Mouse (Mus musculus): Measurements from ENCODE around the gene Lta. TPM values are rescaled to one million over a fixed set of nuclear protein-coding genes. Genes with fewer than 3 reads are reported as not detected.

Gene Lta
- polyA plus RNA-seq, 1 experiment from 2014 or later = not detected

DNA sequence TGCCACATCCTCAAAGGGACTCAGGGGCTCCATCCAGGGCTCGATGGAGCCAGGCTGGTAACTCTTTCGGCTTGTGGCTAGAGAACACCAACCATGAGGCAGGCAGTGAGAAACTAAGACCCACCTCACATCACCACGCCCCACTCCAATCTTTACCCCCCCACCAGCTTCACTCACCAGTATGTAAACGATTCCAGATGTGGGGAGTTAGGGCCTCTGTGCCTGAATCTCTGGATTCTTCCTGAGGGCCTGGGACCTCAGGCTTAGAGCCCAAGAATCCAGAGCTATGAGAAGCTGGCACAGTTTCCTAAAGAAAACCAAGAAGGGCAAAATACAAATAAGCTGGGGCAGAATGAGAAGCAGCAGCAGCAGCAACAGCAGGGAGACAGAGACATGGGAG, 51.2 kb downstream of the Lta start:
- Histone ChIP-seq H3K27me3 (ENCODE audit: control insufficient read depth, insufficient read depth, low read length) (no peaks in the 10 kb centered on the region), H3K27ac (replicated peaks in 1 of 2; ENCODE audit: control insufficient read depth in 1 of 2, insufficient read depth in 1 of 2, low read depth in 2 of 2, low read length in 2 of 2) (no peak overlapping the region), H3K4me1 (ENCODE audit: control insufficient read depth in 2 of 2, insufficient read depth in 2 of 2, low read length in 2 of 2) (no peaks in the 10 kb centered on the region), H3K4me2 (ENCODE audit: low read length) (no peak overlapping the region), H3K4me3 (ENCODE audit: control insufficient read depth in 1 of 2, insufficient read depth in 1 of 2, low read depth in 1 of 2, low read length in 2 of 2) (no peak overlapping the region), H3K36me3 (ENCODE audit: control insufficient read depth, insufficient read depth, low read length) (peaks cover 99% of the 10 kb centered on the region), H3K9ac (ENCODE audit: low read length) (no peak overlapping the region), H3K9me3 (ENCODE audit: control insufficient read depth, low read length) (no peaks in the 10 kb centered on the region)
- WGBS = 83% methylated on average over 4 of the region's 4 CpGs
- no peak for ATAC-seq (ENCODE audit: insufficient number of reproducible peaks, insufficient read depth, low FRiP score, low read depth)

Small RNAs within 50 kb of the gene (microRNA-seq; reads per million reads assigned to microRNA genes)
- gene Mir6973a = not detected
- not detected for gene Mir6974
- 2.2 reads per million for gene Mir6975
- gene Mir8094 = not detected

Other genes with a start within 250 kb of the Lta start
- gene Hspa1b, start 246.1 kb downstream of the Lta start, polyA plus RNA-seq (2014; fragmentation: Nextera tagmentation; extraction: Ambion mirVana) = 0.09 and 0.19 TPM in 2 replicates
- 0.55 TPM in 1 of 2 replicates, not detected in the other for gene Gm20481, start 235.4 kb downstream of the Lta start, polyA plus RNA-seq (2014; fragmentation: Nextera tagmentation; extraction: Ambion mirVana)
- 2.3 and 2.9 TPM in 2 replicates for gene Hspa1a, start 233.2 kb downstream of the Lta start, polyA plus RNA-seq (2014; fragmentation: Nextera tagmentation; extraction: Ambion mirVana)
- 2.2 and 2.7 TPM in 2 replicates for gene Hspa1l, start 232.6 kb downstream of the Lta start, polyA plus RNA-seq (2014; fragmentation: Nextera tagmentation; extraction: Ambion mirVana)
- gene Lsm2, start 223.5 kb downstream of the Lta start, polyA plus RNA-seq (2014; fragmentation: Nextera tagmentation; extraction: Ambion mirVana) = 132 and 136 TPM in 2 replicates
- gene Vars, start 204.4 kb downstream of the Lta start, polyA plus RNA-seq (2014; fragmentation: Nextera tagmentation; extraction: Ambion mirVana) = 41.7 and 42.9 TPM in 2 replicates
- 0.28 and 0.42 TPM in 2 replicates for gene Vwa7, start 188.8 kb downstream of the Lta start, polyA plus RNA-seq (2014; fragmentation: Nextera tagmentation; extraction: Ambion mirVana)
- gene Sapcd1, start 177.3 kb downstream of the Lta start, polyA plus RNA-seq (2014; fragmentation: Nextera tagmentation; extraction: Ambion mirVana) = 1.5 and 2.2 TPM in 2 replicates
- gene Msh5, start 158.6 kb downstream of the Lta start, polyA plus RNA-seq (2014; fragmentation: Nextera tagmentation; extraction: Ambion mirVana) = 2.6 and 3.5 TPM in 2 replicates
- 108 TPM in 2 replicates for gene Clic1, start 155.4 kb downstream of the Lta start, polyA plus RNA-seq (2014; fragmentation: Nextera tagmentation; extraction: Ambion mirVana)
- gene Ddah2, start 146.3 kb downstream of the Lta start, polyA plus RNA-seq (2014; fragmentation: Nextera tagmentation; extraction: Ambion mirVana) = 186 and 222 TPM in 2 replicates
- not detected in 2 replicates for gene Ly6g6c, start 140.0 kb downstream of the Lta start, polyA plus RNA-seq (2014; fragmentation: Nextera tagmentation; extraction: Ambion mirVana)
- 0.54 and 0.73 TPM in 2 replicates for gene Mpig6b, start 139.2 kb downstream of the Lta start, polyA plus RNA-seq (2014; fragmentation: Nextera tagmentation; extraction: Ambion mirVana)
- gene Ly6g6e, start 128.4 kb downstream of the Lta start, polyA plus RNA-seq (2014; fragmentation: Nextera tagmentation; extraction: Ambion mirVana) = 0.32 TPM in 1 of 2 replicates, not detected in the other
- gene Ly6g6d, start 127.3 kb downstream of the Lta start, polyA plus RNA-seq (2014; fragmentation: Nextera tagmentation; extraction: Ambion mirVana) = 1.9 and 2.6 TPM in 2 replicates
- gene Ly6g6f, start 119.7 kb downstream of the Lta start, polyA plus RNA-seq (2014; fragmentation: Nextera tagmentation; extraction: Ambion mirVana) = not detected in 2 replicates
- gene Abhd16a, start 116.1 kb downstream of the Lta start, polyA plus RNA-seq (2014; fragmentation: Nextera tagmentation; extraction: Ambion mirVana) = 61.9 and 64.5 TPM in 2 replicates
- gene Ly6g5c, start 97.1 kb downstream of the Lta start, polyA plus RNA-seq (2014; fragmentation: Nextera tagmentation; extraction: Ambion mirVana) = 0.59 TPM in 1 of 2 replicates, not detected in the other
- 0.28 TPM in 1 of 2 replicates, not detected in the other for gene Ly6g5b, start 89.9 kb downstream of the Lta start, polyA plus RNA-seq (2014; fragmentation: Nextera tagmentation; extraction: Ambion mirVana)
- gene Gpank1, start 83.9 kb downstream of the Lta start, polyA plus RNA-seq (2014; fragmentation: Nextera tagmentation; extraction: Ambion mirVana) = 10.0 and 11.4 TPM in 2 replicates
- 219 and 234 TPM in 2 replicates for gene Csnk2b, start 83.3 kb downstream of the Lta start, polyA plus RNA-seq (2014; fragmentation: Nextera tagmentation; extraction: Ambion mirVana)
- 8.7 and 10.1 TPM in 2 replicates for gene D17H6S53E, start 79.0 kb downstream of the Lta start, polyA plus RNA-seq (2014; fragmentation: Nextera tagmentation; extraction: Ambion mirVana)
- gene Apom, start 73.3 kb downstream of the Lta start, polyA plus RNA-seq (2014; fragmentation: Nextera tagmentation; extraction: Ambion mirVana) = 0.34 TPM in 1 of 2 replicates, not detected in the other
- 63.3 and 68.6 TPM in 2 replicates for gene Bag6, start 70.2 kb downstream of the Lta start, polyA plus RNA-seq (2014; fragmentation: Nextera tagmentation; extraction: Ambion mirVana)
- 81.9 and 138 TPM in 2 replicates for gene Prrc2a, start 40.5 kb downstream of the Lta start, polyA plus RNA-seq (2014; fragmentation: Nextera tagmentation; extraction: Ambion mirVana)
- gene Aif1, start 29.3 kb downstream of the Lta start, polyA plus RNA-seq (2014; fragmentation: Nextera tagmentation; extraction: Ambion mirVana) = 7.4 and 9.4 TPM in 2 replicates
- 9.5 and 11.2 TPM in 2 replicates for gene Lst1, start 16.9 kb downstream of the Lta start, polyA plus RNA-seq (2014; fragmentation: Nextera tagmentation; extraction: Ambion mirVana)
- gene Ltb, start 10.9 kb downstream of the Lta start, polyA plus RNA-seq (2014; fragmentation: Nextera tagmentation; extraction: Ambion mirVana) = 0.40 and 0.61 TPM in 2 replicates
- not detected in 2 replicates for gene Tnf, start 3.3 kb downstream of the Lta start, polyA plus RNA-seq (2014; fragmentation: Nextera tagmentation; extraction: Ambion mirVana)
- 0.69 TPM in 1 of 2 replicates, not detected in the other for gene Gm16181, start 15.5 kb upstream of the Lta start, polyA plus RNA-seq (2014; fragmentation: Nextera tagmentation; extraction: Ambion mirVana)
- 10.7 and 14.3 TPM in 2 replicates for gene Atp6v1g2, start 28.3 kb upstream of the Lta start, polyA plus RNA-seq (2014; fragmentation: Nextera tagmentation; extraction: Ambion mirVana)
- gene Nfkbil1, start 30.4 kb upstream of the Lta start, polyA plus RNA-seq (2014; fragmentation: Nextera tagmentation; extraction: Ambion mirVana) = 3.1 and 4.2 TPM in 2 replicates
- gene Ddx39b, start 36.4 kb upstream of the Lta start, polyA plus RNA-seq (2014; fragmentation: Nextera tagmentation; extraction: Ambion mirVana) = 237 and 246 TPM in 2 replicates
- gene H2-D1, start 57.4 kb upstream of the Lta start, polyA plus RNA-seq (2014; fragmentation: Nextera tagmentation; extraction: Ambion mirVana) = 52.4 and 59.8 TPM in 2 replicates
- gene H2-Q1, start 115.1 kb upstream of the Lta start, polyA plus RNA-seq (2014; fragmentation: Nextera tagmentation; extraction: Ambion mirVana) = 0.08 TPM in 1 of 2 replicates, not detected in the other
- gene H2-Q2, start 136.9 kb upstream of the Lta start, polyA plus RNA-seq (2014; fragmentation: Nextera tagmentation; extraction: Ambion mirVana) = 1.4 and 1.6 TPM in 2 replicates
- gene H2-Q4, start 174.3 kb upstream of the Lta start, polyA plus RNA-seq (2014; fragmentation: Nextera tagmentation; extraction: Ambion mirVana) = 1.7 and 2.1 TPM in 2 replicates
- gene H2-Q6, start 219.5 kb upstream of the Lta start, polyA plus RNA-seq (2014; fragmentation: Nextera tagmentation; extraction: Ambion mirVana) = 0.09 and 0.22 TPM in 2 replicates
- 0.47 and 0.89 TPM in 2 replicates for gene H2-Q7, start 233.8 kb upstream of the Lta start, polyA plus RNA-seq (2014; fragmentation: Nextera tagmentation; extraction: Ambion mirVana)

Data from heart, embryonic 14.5 days (tissue).